Mouse (Mus musculus): ENCODE data around the gene Zp3.

GRCm38 (mm10) chr5:135940587-135940986, 39.3 kb upstream of the Zp3 start:
- TF ChIP-seq TAL1 (IDR thresholded peaks at IDR 0.05; ENCODE audit: low read length) (no peak), GATA1 (IDR thresholded peaks at IDR 0.05; ENCODE audit: low read length) (no peak)
